Mouse (Mus musculus) macrophage (primary cell): ENCODE measurements around the gene Taz. TPM values are rescaled to one million over a fixed set of nuclear protein-coding genes. Genes with fewer than 3 reads are reported as not detected.

Source experiments
- H3K27ac ChIP-seq: fragments of 350-480 bp; formaldehyde crosslinking; 2 replicates; pipeline ENCODE4 v1.9.0; 2021
- H3K36me3 ChIP-seq: fragments of 350-480 bp; formaldehyde crosslinking; 2 replicates; pipeline ENCODE4 v1.9.0; 2021; ENCODE audit errors: inconsistent target
- H3K4me3 ChIP-seq: fragments of 350-480 bp; formaldehyde crosslinking; 2 replicates; pipeline ENCODE4 v1.9.0; 2021; ENCODE audit errors: inconsistent target
- H3K79me2 ChIP-seq: fragments of 350-480 bp; formaldehyde crosslinking; 2 replicates; pipeline ENCODE4 v1.9.0; 2021; ENCODE audit errors: inconsistent target
- WGBS: methylation state at CpG from one replicate; pipeline ENCODE4 v1.1.7; 2026; ENCODE audit warnings: inconsistent platforms; ENCODE audit not compliant: missing documents; 5-methylcytosine and 5-hydroxymethylcytosine counted together
- polyA plus RNA-seq: library from polyadenylated mRNA; stranded (reverse); fragments of 250-400 nt; gene quantifications from 3 replicates; pipeline ENCODE4 v1.2.4, GENCODE M21; 2018; ENCODE audit warnings: inconsistent platforms

The Taz gene
- polyA plus RNA-seq, 1 experiment from 2014 or later, result 20.9 TPM

- H3K4me3 ChIP-seq, result peak overlapping the region; percentile 58
- WGBS, result 26% methylated on average over 24 of the region's 31 CpGs
- H3K27ac ChIP-seq, result peak overlapping the region; percentile 52
- H3K36me3 ChIP-seq, result no peaks in the 10 kb centered on the region
- H3K79me2 ChIP-seq, result peaks cover 12% of the 10 kb centered on the region
Measured at GRCm38 (mm10) chrX:74254888-74255565, 26.7 kb upstream of the Taz start.

DNA sequence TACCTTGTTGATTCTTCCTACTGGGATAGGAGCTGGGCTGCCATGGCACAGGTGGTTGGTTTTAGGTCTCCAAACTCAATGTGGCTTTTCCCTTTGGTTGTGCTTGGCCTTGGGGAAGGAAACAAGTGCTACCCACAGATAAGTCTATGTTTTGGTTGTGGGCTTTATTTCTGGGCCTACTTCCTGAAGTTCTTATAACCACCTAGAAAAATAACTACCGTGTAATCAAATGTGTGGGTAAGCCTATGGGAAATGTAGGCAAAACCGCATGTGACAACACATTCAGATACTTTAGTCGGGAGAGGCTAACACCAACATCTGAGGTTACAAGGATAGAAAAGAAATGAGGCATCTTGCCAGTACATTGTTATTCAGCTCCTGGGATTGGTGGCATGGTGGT is 24.0 kb upstream of the Taz start:
- Histone ChIP-seq H3K36me3 (no peaks in the 10 kb centered on the region), H3K79me2 (peaks cover 12% of the 10 kb centered on the region), H3K4me3 (no peak overlapping the region), H3K27ac (no peak overlapping the region)
- WGBS, result 68% methylated on average over 3 of the region's 3 CpGs

- Histone ChIP-seq H3K27ac (peak overlapping the region; percentile 92), H3K4me3 (peak overlapping the region; percentile 72), H3K79me2 (peaks cover 18% of the 10 kb centered on the region), H3K36me3 (no peaks in the 10 kb centered on the region)
- WGBS, result 38% methylated on average over 3 of the region's 3 CpGs
Measured at GRCm38 (mm10) chrX:74269736-74270061, 12.0 kb upstream of the Taz start.

- H3K4me3 ChIP-seq, result peak within 1 kb of the TSS; percentile 72
- H3K79me2 ChIP-seq, result peaks cover 18% of the 10 kb centered on the region
- 22% methylated on average over 33 of the region's 42 CpGs for WGBS
- peak within 1 kb of the TSS; percentile 92 for H3K27ac ChIP-seq
- H3K36me3 ChIP-seq, result no peaks in the 10 kb centered on the region
Measured at GRCm38 (mm10) chrX:74270062-74270901, 11.4 kb upstream of the Taz start, which contains the start of gene Rpl10. Gene Rpl10 (plus strand): TSS chrX:74270812.

- H3K27ac ChIP-seq, result peak overlapping the region; percentile 92
- WGBS, result 20% methylated on average over 14 of the region's 27 CpGs
Measured at GRCm38 (mm10) chrX:74270902-74271551, 10.7 kb upstream of the Taz start.

GRCm38 (mm10) chrX:74273422-74274322 is 8.0 kb upstream of the Taz start:
- Histone ChIP-seq H3K4me3 (no peak overlapping the region), H3K27ac (peak overlapping the region; percentile 28), H3K36me3 (no peaks in the 10 kb centered on the region), H3K79me2 (peaks cover 41% of the 10 kb centered on the region)
- WGBS, result 46% methylated on average over 9 of the region's 10 CpGs

More at GRCm38 (mm10) chrX:74270902-74271551, 10.7 kb upstream of the Taz start:
- H3K36me3 ChIP-seq, result no peaks in the 10 kb centered on the region
- H3K79me2 ChIP-seq, result peaks cover 21% of the 10 kb centered on the region
- peak overlapping the region; percentile 72 for H3K4me3 ChIP-seq

GRCm38 (mm10) chrX:74277916-74278315 is 3.8 kb upstream of the Taz start:
- WGBS, result 47% methylated on average over 8 of the region's 8 CpGs
- Histone ChIP-seq H3K36me3 (no peaks in the 10 kb centered on the region), H3K79me2 (peaks cover 53% of the 10 kb centered on the region), H3K27ac (peak overlapping the region; percentile 85), H3K4me3 (no peak overlapping the region)

DNA sequence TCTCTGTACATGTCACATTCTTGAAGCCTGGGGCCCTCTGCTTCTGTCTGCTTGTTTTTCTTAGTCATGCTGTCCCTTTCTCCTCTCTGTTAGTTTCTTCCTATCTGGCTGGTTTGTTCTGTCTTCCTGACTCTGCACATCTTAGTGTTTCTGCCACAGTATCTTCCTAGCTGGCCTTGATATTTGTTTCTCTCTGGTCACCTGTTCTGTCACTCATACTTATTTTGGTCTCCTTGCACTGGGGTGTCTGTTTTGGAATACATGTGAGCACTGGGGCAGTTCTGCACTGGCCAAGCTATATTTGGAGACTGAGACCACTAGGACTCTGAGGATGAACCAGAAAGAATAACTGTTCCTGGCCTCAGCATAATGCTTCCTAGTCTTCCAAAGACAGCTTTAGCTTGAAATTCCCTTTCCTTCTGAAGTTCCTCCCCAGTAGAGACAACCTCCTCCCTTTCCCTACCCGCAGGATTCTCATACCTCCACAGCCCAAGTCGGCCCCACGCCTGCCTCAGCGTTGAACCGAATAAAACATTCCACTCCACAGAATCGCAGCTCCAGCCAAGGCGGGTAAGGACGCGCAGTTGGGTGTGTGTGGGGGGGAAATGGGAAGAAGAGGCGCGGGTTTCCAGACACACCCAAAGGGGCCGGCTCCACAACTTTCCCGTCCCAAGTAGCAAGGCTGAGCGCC is 526 bp upstream of the Taz start:
- peaks cover 70% of the 10 kb centered on the region for H3K79me2 ChIP-seq
- 23% methylated on average over 13 of the region's 14 CpGs for WGBS
- H3K36me3 ChIP-seq, result no peaks in the 10 kb centered on the region
- H3K4me3 ChIP-seq, result peak overlapping the region; percentile 58
- H3K27ac ChIP-seq, result peak overlapping the region; percentile 85

- peak overlapping the region; percentile 58 for H3K4me3 ChIP-seq
- WGBS, result 31% methylated on average over 31 of the region's 39 CpGs
- peak overlapping the region; percentile 78 for H3K27ac ChIP-seq
- H3K36me3 ChIP-seq, result no peaks in the 10 kb centered on the region
- peaks cover 57% of the 10 kb centered on the region for H3K79me2 ChIP-seq
Measured at GRCm38 (mm10) chrX:74282395-74283091, 831 bp downstream of the Taz start.

DNA sequence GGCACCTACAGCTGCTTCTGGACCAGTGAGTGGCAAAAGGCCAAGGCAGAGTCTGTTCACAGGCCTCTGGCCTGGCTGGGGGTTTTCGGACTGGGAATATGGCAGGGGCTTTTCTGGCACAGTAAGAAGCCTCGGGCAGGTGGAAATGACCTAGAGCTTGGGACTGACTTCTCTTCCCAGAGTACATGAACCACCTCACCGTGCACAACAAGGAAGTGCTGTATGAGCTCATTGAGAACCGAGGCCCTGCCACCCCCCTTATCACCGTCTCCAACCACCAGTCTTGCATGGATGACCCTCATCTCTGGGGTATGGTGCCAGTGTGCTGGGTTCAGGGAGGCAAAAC is 1.4 kb downstream of the Taz start:
- H3K27ac ChIP-seq, result peak overlapping the region; percentile 78
- WGBS, result 40% methylated on average over 5 of the region's 5 CpGs
- no peaks in the 10 kb centered on the region for H3K36me3 ChIP-seq
- H3K79me2 ChIP-seq, result peaks cover 56% of the 10 kb centered on the region
- H3K4me3 ChIP-seq, result peak overlapping the region; percentile 58

DNA sequence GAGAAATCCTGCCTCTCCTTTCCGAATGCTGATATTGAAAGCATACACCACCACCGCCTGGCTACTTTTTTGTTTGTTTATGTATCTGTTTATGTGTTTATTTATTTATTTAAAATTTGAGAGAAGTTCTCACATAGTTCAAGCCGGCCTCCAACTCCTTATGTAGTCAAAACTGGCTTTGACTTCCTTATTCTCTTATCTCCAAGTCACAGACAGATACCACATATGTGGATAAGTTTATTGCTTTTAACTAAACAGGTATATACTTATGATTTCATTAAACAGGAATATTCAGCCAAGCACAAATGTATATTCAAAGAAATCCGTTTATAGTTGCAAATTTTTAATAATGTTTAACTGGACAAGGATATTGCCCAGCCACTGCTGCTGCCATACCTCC is 11.7 kb downstream of the Taz start:
- H3K27ac ChIP-seq, result no peak overlapping the region
- H3K36me3 ChIP-seq, result no peaks in the 10 kb centered on the region
- no peak overlapping the region for H3K4me3 ChIP-seq
- 81% methylated on average over 4 of the region's 4 CpGs for WGBS
- H3K79me2 ChIP-seq, result peaks cover 14% of the 10 kb centered on the region

DNA sequence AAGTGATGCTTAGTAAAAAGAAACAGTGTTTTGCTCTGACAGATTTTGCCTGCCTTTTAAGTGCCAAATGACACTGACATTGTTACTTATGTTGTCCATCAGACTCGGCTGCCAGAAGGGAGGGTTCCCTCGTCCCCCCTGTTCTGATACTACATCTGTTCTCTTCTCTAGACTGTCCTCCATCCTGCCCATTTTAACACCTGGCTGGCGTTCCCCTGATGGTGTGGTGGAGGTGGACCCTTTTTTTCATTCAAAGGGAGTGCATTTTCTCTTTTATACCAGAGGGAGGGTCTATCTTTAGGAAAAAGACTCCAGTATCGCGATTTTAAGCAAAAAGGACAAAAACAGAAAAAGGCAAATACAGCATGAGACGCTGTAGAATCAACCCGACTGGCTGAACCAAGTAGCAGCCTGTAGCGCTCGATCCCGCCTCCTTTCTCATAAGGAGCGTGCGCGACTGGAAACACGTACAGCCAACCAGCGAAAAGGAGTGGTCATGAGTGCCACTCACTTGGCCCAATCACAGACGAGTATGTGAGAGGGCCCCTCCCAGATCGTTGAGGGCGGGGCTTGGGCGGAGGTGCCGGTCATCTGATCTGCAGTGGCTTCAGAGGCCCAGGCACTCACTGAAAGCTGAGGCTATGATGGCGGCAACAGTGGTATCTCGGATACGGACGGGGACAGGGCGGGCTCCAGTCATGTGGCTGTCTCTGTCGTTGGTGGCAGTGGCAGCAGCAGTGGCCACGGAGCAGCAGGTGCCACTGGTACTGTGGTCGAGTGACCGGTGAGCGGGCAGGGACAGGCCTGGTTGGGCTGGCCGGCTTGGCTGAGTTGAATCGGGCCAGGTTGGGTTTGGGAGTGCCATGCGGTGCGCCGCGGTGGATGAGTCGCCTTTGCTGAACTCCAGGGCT is 15.1 kb downstream of the Taz start, which contains the start of gene Atp6ap1:
TSS of gene Atp6ap1 (plus strand) at position 560 of the 911 bp plus-strand sequence.
- peak within 1 kb of the TSS; percentile 59 for H3K27ac ChIP-seq
- H3K4me3 ChIP-seq, result peak within 1 kb of the TSS; percentile 65
- WGBS, result 21% methylated on average over 25 of the region's 37 CpGs
- no peaks in the 10 kb centered on the region for H3K36me3 ChIP-seq
- peaks cover 36% of the 10 kb centered on the region for H3K79me2 ChIP-seq
